Mouse (Mus musculus): ENCODE data around the gene Arhgap21.

DNA sequence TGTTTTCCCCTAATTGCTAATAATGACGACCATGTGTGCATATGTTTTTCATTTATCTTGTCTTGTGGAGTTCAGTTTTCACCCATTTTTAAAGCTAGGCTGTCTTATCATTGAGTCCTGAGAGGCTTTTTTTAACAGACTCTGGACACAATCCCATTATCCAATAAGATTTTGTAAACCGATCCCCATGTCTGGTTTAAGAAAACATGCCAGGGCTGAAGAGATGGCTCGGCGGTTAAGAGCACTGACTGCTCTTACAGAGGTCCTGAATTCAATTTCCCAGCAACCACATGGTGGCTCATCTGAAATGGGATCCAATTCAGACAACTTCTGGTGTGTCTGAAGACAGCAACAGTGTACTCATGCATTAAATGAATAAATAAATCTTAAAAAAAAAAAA is 16.0 kb downstream of the Arhgap21 start:
- no peak for TF ChIP-seq CTCF (IDR thresholded peaks at IDR 0.05; ENCODE audit: low read depth)
- TF ChIP-seq EP300 (IDR thresholded peaks at IDR 0.05; ENCODE audit: low read depth): no peak

All from liver, postnatal 0 days (tissue).